Mouse (Mus musculus): ENCODE results near the gene P3h4. TPM values are rescaled to one million over a fixed set of nuclear protein-coding genes. Genes with fewer than 3 reads are reported as not detected.
A peak's percentile ranks its signal among the peaks of the same experiment; 100 is the strongest.

The P3h4 gene
- total RNA-seq, 4 experiments from 2014 or later = 13.7 to 19.4 (median 16.4) TPM

GRCm38 (mm10) chr11:100408835-100409462, 5.7 kb downstream of the P3h4 start:
- no peak for DNase-seq (ENCODE audit: low spot score)

GRCm38 (mm10) chr11:100408076-100408834, 6.4 kb downstream of the P3h4 start:
- peak; percentile 84 for DNase-seq (ENCODE audit: low spot score)

DNA sequence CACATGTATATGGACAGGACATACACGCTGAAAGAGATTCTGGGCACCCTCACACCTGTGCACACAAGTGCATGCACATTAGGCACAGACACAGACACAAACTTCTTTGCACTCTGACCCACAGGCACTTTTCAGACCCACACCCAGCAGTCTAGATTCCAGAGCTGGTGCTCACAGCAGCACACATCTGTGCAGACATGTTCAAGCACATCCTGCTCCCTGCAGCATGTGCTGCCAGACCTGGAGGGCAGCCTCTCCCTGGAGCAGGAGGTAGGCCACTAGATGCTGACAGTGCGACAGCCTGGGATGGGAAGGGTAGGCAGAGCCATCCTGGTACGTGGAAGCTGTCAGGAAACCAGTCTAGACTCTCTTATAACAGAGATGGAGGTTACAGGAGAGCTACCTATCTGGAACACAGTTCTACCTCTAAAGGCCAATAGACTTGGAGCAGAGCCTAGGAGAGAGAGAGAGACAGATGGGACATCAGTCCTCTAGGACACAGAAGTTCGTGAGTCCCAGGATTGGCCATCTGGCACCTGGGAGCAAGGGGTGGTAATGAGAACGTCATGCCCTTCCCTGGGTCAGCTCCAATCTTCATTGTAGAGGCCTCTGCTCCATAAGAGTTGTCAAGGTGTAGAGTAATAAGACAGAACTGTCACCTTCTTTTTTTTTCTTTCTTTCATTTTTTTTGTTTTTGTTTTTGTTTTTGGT, 7.5 kb downstream of the P3h4 start:
- DNase-seq (ENCODE audit: low spot score) = no peak

- no peak for DNase-seq (ENCODE audit: low spot score)
These were observed 8.4 kb downstream of the P3h4 start for GRCm38 (mm10) chr11:100406273-100406672.

DNA sequence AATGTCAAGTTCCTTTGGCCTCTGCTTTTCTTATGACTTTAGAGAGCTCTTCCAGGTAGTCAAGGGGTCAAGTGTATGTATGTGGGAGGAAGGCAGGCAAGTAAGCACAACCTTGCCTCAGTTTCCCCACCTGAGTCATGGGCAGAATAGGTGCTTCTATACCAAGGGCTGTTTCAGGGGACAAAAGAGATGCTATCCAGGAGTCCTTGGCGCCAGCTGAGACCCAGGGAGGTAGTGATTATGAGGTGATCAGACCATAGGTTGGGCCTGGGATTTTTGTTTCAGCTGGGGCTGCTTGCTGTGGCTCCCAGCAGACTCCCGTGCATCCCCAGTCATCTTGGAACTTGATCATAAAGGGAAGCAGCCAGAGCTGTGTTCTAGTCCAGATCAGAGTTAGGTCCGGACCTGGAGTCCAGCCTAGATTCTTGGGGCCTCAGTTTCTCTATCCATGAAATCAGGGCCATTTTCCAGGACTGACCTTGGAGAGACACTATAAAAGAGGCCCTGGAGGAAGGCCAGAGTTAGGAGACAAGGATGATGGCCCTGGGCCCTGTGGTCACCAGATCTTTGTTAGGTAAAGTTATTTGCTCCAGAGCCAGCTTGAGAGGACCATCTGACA, 10.1 kb downstream of the P3h4 start:
- no peak for DNase-seq (ENCODE audit: low spot score)

GRCm38 (mm10) chr11:100403445-100404134, 11.0 kb downstream of the P3h4 start:
- DNase-seq (ENCODE audit: low spot score) = no peak

DNA sequence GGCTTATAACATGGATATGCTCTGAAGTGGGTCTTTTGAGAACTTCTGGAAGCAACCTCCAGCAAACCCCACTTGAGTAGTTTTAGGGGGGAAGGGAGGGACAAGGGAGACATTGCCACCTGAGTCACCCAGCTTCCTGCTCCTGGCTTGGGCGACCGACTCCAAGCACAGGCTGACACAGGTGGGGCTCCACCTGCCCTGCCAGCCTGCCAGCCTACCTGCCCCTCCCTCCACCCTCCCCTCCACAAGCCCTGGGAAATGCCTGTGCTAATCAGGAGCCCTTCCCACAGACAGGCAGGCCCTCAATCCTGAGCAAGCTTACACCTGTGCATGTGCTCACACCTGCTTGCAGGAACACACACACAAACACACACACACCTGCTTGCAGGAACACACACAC, 12.0 kb downstream of the P3h4 start:
- no peak for DNase-seq (ENCODE audit: low spot score)

- no peak for DNase-seq (ENCODE audit: low spot score)
These were observed 12.4 kb downstream of the P3h4 start for GRCm38 (mm10) chr11:100402240-100402639.

DNA sequence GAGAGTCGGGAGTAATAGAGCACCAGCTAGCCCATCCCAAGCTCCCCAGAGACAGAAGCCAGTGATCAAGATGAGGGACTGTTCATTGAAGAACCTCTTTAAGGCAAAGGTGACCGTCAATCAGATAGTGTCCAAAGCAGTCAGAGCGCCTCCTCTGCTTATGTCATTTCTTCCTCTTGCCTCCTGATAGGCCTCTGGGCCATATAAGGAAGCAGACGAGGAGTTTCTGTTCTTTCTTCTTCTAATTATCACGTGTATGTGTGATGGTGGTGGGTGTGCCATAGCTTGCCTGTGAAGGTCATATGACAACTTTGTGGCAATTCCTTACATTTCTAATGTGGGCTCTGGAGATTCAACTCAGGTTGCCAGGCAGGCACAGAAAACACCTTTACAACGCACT, 13.8 kb downstream of the P3h4 start:
- DNase-seq (ENCODE audit: low spot score) = no peak

DNA sequence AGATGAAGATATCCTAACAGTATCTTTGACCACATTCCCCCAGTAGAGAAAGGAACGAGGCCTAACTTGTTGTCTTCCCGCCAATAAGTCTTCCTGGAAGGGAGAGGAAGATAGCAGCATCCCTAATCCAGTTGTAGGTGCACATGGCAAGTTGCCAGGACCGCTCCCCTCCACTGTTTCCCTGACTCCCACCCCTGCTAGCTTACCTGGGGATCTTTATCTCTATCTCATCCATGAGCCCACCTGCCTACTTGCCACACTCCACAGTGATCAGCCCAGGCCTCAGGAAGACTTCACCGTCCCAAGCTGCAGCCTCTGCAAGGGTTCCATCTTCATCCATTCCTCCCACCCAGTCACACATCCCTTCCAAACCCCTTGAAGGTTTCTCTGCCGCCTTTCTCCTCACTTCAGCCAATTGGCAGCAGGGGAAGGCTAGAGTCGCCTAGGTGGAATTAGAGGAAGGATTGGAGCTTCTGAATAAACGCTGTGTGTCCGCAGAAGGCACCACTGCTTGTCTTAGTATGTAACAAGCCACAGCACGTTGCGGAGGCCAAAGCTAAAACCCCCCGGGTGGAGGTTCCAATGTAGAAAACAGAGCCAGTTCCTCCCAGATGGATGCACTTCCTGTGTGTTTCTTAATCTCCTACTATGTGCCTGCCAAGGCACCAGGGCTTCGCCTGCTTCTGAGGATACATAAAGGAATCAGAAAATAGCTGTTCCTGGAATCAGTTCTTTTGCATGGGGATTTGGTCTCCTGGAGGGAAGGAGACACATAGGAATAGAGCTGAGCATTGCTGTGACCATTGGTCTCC, 14.7 kb downstream of the P3h4 start:
- DNase-seq (ENCODE audit: low spot score) = no peak

- DNase-seq (ENCODE audit: low spot score) = no peak
These were observed 15.3 kb downstream of the P3h4 start for GRCm38 (mm10) chr11:100399320-100399719.

DNA sequence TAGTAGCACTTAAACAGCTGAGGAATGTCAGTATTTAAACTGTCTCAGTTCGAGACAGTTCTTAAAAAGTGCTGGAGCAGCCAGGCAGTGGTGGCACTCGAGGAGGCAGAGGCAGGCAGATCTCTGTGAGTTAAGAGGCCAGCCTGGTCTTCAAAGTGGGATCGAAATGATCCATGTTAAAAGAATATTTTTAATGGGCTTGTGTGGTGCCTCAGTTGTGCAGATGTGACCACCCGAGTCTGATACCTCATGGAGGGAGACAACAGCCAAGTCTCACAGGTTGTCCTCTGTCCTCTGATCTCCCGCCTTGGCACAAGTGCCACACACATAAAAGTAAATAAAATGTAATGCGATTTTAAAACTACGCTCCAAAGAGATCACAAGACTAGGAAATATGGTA, 16.1 kb downstream of the P3h4 start:
- no peak for DNase-seq (ENCODE audit: low spot score)

DNA sequence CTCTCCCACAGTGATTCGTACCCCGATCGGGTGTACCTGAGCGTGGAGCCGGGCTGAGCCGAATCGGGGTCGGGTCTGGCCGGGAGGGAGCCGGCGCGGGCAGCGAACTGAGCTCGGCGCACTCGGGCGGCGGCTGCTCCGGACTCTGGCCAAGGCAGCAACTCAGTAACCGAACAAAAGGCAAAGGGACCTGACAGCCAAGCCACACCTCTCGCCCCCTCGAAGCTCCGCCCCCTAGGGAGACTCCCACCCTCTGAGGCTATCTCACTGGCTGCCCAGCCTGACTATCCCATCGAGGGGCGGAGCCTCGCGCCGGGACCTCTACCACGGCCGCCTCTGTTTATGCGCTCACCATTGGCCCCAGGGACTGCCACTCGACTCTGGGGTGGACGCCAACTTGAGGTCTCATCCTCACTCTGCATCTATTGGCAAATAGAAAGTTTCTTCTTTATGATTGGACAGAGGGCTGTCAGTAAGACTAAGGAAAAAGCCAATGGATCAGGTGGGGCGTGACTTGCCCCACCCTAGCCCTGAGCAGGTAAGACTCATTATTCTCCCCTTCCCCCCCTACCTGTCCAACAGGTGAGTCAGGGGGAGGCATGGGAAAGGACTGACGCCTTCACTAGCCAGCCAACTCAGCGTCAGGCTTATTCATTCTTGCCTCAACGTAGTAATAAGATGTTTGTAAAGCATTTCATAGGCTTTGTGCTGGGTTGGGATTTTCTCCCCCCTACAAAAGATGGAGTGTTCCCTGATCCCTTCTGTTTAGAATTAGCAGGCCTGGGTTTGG, 16.8 kb downstream of the P3h4 start, which contains the start of gene Jup:
TSS of gene Jup (minus strand) at position 164 of the 790 bp plus-strand sequence.
- DNase-seq (ENCODE audit: low spot score) = peak; percentile 99

DNA sequence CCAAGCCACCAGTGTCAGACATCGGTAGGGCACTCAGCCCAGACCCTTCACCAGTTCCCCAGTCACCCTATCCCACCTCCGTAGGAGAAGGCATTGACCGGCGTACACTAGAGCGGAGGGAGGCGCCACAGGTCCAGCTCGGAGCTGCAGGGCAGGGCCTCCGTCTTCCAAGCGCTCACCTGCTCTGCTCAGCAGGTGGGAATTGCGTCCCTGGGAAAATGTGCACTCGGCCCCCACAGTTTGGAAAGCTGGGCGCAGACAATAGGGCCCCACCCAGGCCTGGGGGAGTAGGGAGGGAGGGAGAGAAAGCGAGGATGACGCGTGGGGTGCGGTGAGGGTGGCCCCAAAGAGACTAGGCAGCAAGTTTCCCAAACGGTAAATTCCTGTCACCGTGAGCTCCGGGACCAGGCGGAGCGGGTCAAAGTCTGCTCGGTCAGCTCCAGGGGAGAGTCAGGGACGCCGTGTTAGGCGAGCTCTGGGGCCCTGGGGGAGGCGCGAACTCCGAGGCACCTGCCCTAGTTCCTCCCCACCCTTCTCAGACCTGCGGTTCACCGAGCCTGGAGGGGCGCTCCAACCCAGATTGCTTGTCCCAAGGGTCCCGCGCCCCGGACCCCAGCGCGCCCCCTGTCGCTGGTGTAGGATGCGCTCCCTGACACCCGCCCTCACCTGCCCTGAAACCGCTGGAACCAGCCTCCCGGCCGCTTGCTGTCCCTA, 17.6 kb downstream of the P3h4 start:
- DNase-seq (ENCODE audit: low spot score) = no peak

DNA sequence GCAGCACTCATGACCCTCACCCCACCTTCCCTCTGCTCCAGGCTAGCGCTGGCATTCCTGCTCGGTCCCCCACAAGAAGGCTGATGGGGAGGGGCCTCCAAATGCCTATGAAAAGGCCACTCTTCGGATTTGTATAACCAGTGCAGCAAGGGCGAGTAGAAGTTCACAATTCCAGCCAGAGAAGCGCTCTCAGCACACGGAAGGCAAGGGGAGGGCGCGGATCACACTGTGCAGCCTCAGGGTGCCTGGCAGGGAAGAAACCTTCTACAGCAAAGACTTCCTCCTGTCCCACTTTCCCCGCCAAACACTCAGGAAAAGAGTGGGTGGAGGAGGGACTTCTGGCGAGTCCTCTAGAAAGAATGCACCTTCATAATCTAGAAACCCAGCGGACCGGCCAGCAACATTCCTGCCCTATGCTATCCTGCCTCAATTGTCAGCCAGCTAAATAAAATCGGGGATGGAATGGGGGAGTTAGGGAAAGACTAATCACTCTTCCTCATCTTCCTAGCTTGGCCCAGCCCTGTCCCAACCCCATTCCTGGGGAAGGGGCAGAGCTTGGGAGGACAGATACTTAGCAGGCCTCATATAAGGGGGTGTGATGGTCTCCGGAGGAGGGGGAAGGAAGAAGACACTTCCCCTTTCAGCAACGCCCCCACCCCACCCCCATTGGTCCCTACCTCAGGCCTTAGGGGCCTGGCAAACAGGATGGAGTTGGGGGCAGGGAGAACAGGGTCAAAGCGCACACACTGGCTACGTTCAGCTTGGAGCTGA, 18.6 kb downstream of the P3h4 start:
- peak; percentile 65 for DNase-seq (ENCODE audit: low spot score)

DNA sequence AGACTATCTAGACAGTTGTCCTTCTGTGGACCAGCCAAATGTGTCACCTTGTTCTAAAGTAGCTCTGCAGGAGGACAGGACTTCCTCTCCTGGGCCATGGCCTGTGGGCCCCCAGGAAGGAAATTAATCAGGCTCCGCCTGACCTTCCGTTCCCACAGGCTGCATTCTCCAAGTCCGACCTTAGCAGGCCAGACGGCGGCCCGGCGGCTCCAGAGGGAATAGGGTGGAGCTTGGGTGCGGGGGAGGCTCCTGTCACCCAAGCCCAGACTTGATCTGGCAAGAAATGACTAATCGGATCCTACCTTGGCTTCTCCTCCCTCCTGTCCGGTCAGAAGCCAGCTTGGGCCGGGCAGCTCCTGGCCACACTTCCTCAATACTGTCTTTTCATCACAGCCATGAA, 19.4 kb downstream of the P3h4 start:
- DNase-seq (ENCODE audit: low spot score) = peak; percentile 90

GRCm38 (mm10) chr11:100394353-100395074, 20.1 kb downstream of the P3h4 start:
- no peak for DNase-seq (ENCODE audit: low spot score)

DNA sequence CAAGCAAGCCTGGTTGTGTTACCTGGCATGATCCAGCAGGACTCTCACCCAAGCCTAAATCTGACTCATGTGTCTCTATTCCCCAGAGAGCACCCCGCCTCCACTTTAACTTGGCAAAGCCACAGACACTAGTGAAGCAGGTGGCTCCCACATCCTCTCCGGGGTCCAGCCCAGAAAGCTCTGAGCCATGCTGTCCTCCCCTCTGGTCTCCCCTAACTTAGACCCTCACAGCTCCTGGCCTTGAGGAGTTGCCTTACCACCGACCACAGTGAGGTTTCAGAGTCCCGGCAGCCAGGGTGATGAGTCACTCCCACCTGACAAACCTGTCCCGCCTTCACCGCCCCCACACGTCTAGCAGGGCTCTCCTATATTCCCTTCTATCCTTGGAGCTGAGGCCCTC, 20.9 kb downstream of the P3h4 start:
- no peak for DNase-seq (ENCODE audit: low spot score)

Measured in heart, adult 8-10 months (tissue).